Comparison of ENCODE assay signal across 8 mouse cellular contexts in the genomic region with DNA sequence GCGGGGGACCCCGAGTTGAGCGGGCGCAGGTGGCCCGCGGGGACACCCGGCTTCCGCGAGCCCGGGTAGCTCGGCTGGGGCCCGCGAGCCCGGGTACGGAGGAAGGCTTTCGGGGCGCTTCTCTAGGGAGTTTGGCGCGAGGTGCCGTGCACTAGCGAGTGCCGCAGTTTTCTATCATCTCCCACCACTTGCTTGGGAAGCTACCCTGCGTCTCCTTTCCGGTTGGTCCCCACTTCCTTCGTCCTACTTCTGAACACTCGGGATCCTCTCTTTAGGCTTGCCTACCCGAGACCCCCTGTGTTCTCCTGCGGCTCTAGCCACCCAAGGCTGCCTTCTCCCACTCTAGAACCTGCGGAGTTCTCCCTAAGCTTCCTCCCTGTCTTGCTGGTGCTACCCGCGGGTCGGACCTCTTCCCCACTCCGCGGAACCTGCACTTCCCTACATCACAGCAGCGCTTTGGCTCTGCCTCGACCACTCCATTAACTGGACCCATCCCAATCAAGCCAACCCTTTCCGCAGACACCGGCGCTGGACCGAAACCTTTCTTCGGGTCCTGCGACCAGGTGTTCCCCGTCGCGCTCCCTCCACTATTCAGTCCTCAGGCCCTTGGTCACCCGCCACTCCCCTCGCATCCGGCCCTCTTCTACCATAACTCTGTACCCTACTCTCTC.
DNase-seq lines count a peak whose midpoint lies in the region; ATAC-seq lines count a peak whose summit lies in the region.

No protein-coding gene starts in this region.

- WGBS in forebrain, embryonic 11.5 days: under 1% methylated on average over 47 of the region's 48 CpGs
- under 1% methylated on average over 43 of the region's 48 CpGs for WGBS in hindbrain, embryonic 15.5 days
- under 1% methylated on average over 38 of the region's 48 CpGs for WGBS in limb, embryonic 15.5 days

- peak; percentile 52 for ATAC-seq in forebrain, embryonic 11.5 days (replicated peaks; ENCODE audit: low FRiP score)
- peak; percentile 63 for ATAC-seq in hindbrain, embryonic 15.5 days (ENCODE audit: low FRiP score, low read depth)
- ATAC-seq in limb, embryonic 15.5 days (ENCODE audit: insufficient number of reproducible peaks, low FRiP score, low TSS enrichment, low read depth): peak; percentile 32; the same call in 1 of the 2 replicates
- ATAC-seq in monocyte, adult 5-6 weeks (replicated peaks; ENCODE audit: insufficient number of reproducible peaks, low FRiP score, low TSS enrichment, poor library complexity, severe bottlenecking): no peak

- H3K27me3 ChIP-seq in forebrain, embryonic 11.5 days (ENCODE audit: control insufficient read depth, insufficient read depth, low read length): peaks cover 4% of the 10 kb centered on the region; the same call in 1 of the 2 replicates
- peaks cover 5% of the 10 kb centered on the region; the same call in 1 of the 2 replicates for H3K27me3 ChIP-seq in hindbrain, embryonic 15.5 days
- H3K27me3 ChIP-seq in limb, embryonic 15.5 days: peaks cover 64% of the 10 kb centered on the region

- H3K4me1 ChIP-seq in brown adipose tissue, adult 24 weeks (ENCODE audit: control insufficient read depth, insufficient read depth, insufficient read length, low read length): no peaks in the 10 kb centered on the region
- H3K4me1 ChIP-seq in forebrain, embryonic 11.5 days (replicated peaks; ENCODE audit: control insufficient read depth, insufficient read depth, low read length): peaks cover 12% of the 10 kb centered on the region; the same call in 1 of the 2 replicates
- peaks cover 23% of the 10 kb centered on the region for H3K4me1 ChIP-seq in hindbrain, embryonic 15.5 days (replicated peaks)
- peaks cover 30% of the 10 kb centered on the region for H3K4me1 ChIP-seq in limb, embryonic 15.5 days

- H3K36me3 ChIP-seq in forebrain, embryonic 11.5 days (ENCODE audit: control insufficient read depth, insufficient read depth, low read length): no peaks in the 10 kb centered on the region
- H3K36me3 ChIP-seq in hindbrain, embryonic 15.5 days: no peaks in the 10 kb centered on the region
- no peaks in the 10 kb centered on the region for H3K36me3 ChIP-seq in limb, embryonic 15.5 days

- H3K9ac ChIP-seq in forebrain, embryonic 11.5 days (ENCODE audit: low read length): peak overlapping the region; percentile 78
- H3K9ac ChIP-seq in hindbrain, embryonic 15.5 days: peak overlapping the region; percentile 90
- peak overlapping the region; percentile 51 for H3K9ac ChIP-seq in limb, embryonic 15.5 days

- H3K9me3 ChIP-seq in forebrain, embryonic 11.5 days (ENCODE audit: control insufficient read depth, low read length): no peaks in the 10 kb centered on the region
- no peaks in the 10 kb centered on the region for H3K9me3 ChIP-seq in hindbrain, embryonic 15.5 days
- H3K9me3 ChIP-seq in limb, embryonic 15.5 days: no peaks in the 10 kb centered on the region

- no peak overlapping the region for H3K27ac ChIP-seq in brown adipose tissue, adult 24 weeks (replicated peaks; ENCODE audit: low read depth, low read length)
- H3K27ac ChIP-seq in forebrain, embryonic 11.5 days (ENCODE audit: low read depth, low read length): peak overlapping the region; percentile 78
- H3K27ac ChIP-seq in hindbrain, embryonic 15.5 days (replicated peaks): peak overlapping the region; percentile 92
- no peak overlapping the region for H3K27ac ChIP-seq in limb, embryonic 15.5 days

- peak overlapping the region; percentile 15; the same call in 1 of the 2 replicates for H3K4me3 ChIP-seq in brown adipose tissue, adult 24 weeks (ENCODE audit: insufficient read depth, low read depth, low read length)
- H3K4me3 ChIP-seq in forebrain, embryonic 11.5 days (ENCODE audit: low read depth, low read length): peak overlapping the region; percentile 69
- peak overlapping the region; percentile 85 for H3K4me3 ChIP-seq in hindbrain, embryonic 15.5 days
- H3K4me3 ChIP-seq in limb, embryonic 15.5 days: peak overlapping the region; percentile 65

- H3K4me2 ChIP-seq in forebrain, embryonic 11.5 days (ENCODE audit: low read depth, low read length, severe bottlenecking): peak overlapping the region; percentile 92
- peak overlapping the region; percentile 96 for H3K4me2 ChIP-seq in hindbrain, embryonic 15.5 days
- peak overlapping the region; percentile 98 for H3K4me2 ChIP-seq in limb, embryonic 15.5 days

- peak; percentile 70 for DNase-seq in heart, adult 11 months
- DNase-seq in heart, adult 8-10 months (ENCODE audit: low spot score): no peak
- peak; percentile 71 for DNase-seq in forebrain, embryonic 11.5 days (ENCODE audit: low spot score)
- DNase-seq in retina, embryonic 14.5 days (ENCODE audit: low spot score): peak; percentile 61

Comparison
In these comparisons a context has a peak if more than half of its experiments do, and no peak if none do; other contexts are left out.
1. H3K27ac ChIP-seq: peak in forebrain, embryonic 11.5 days (single experiment) and hindbrain, embryonic 15.5 days (single experiment); none in brown adipose tissue, adult 24 weeks (single experiment) and limb, embryonic 15.5 days (single experiment).
2. H3K4me3 ChIP-seq: peak in every context shown above with its lines; median percentile 85 in hindbrain, embryonic 15.5 days; 69 in forebrain, embryonic 11.5 days; 65 in limb, embryonic 15.5 days; 15 in brown adipose tissue, adult 24 weeks.
3. Peak in every context shown above with its lines, with median percentiles within 50 percentile points of each other: H3K4me2 ChIP-seq and H3K9ac ChIP-seq.